8 mouse cellular contexts compared by ENCODE assay signal in the genomic region with DNA sequence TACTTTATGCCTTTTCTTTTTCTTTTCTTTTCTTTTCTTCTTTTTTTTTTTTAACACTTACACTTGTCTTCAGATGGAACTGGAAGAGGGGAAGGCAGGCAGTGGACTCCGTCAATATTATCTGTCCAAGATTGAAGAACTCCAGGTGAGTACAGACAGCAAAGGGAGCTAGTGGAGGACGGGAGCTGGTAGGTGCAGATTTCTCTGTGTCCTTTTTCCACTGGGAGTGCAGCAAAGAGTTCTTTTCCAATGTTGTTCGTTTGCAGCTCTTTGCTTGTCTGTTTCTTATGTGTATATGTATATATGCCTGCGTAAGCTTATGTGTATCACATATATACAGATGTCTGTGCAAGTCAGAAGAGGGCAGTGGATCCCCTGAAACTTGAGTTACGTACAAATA. TPM values are rescaled to one million over a fixed set of nuclear protein-coding genes. Genes with fewer than 3 reads are reported as not detected.
DNase-seq lines count a peak whose midpoint lies in the region; ATAC-seq and TF ChIP-seq lines count a peak whose summit lies in the region.

No protein-coding gene starts in this region.

- no peaks in the 10 kb centered on the region for H3K9me3 ChIP-seq in heart, embryonic 11.5 days (replicated peaks; ENCODE audit: control insufficient read depth, low read length)
- H3K9me3 ChIP-seq in embryonic facial prominence, embryonic 13.5 days, result no peaks in the 10 kb centered on the region
- no peaks in the 10 kb centered on the region for H3K9me3 ChIP-seq in intestine, postnatal 0 days (ENCODE audit: control insufficient read depth)
- H3K9me3 ChIP-seq in lung, embryonic 16.5 days (ENCODE audit: control insufficient read depth, low read length), result no peaks in the 10 kb centered on the region

- peaks cover 37% of the 10 kb centered on the region for H3K36me3 ChIP-seq in heart, embryonic 11.5 days (ENCODE audit: control insufficient read depth, insufficient read depth, low read length)
- peaks cover 60% of the 10 kb centered on the region for H3K36me3 ChIP-seq in embryonic facial prominence, embryonic 13.5 days
- H3K36me3 ChIP-seq in intestine, postnatal 0 days (ENCODE audit: control insufficient read depth, insufficient read depth), result peaks cover 25% of the 10 kb centered on the region; the same call in 1 of the 2 replicates
- peaks cover 30% of the 10 kb centered on the region for H3K36me3 ChIP-seq in lung, embryonic 16.5 days (ENCODE audit: control insufficient read depth, insufficient read depth, low read length)

- no peak for TF ChIP-seq CTCF in intestine, postnatal 0 days (IDR thresholded peaks at IDR 0.05; ENCODE audit: low read depth)

- no peaks in the 10 kb centered on the region for H3K27me3 ChIP-seq in heart, embryonic 11.5 days (ENCODE audit: control insufficient read depth, insufficient read depth, low read length)
- no peaks in the 10 kb centered on the region for H3K27me3 ChIP-seq in embryonic facial prominence, embryonic 13.5 days
- H3K27me3 ChIP-seq in intestine, postnatal 0 days (replicated peaks; ENCODE audit: control insufficient read depth, insufficient read depth, low read length), result no peaks in the 10 kb centered on the region
- H3K27me3 ChIP-seq in lung, embryonic 16.5 days (ENCODE audit: control insufficient read depth, insufficient read depth, low read depth, low read length), result no peaks in the 10 kb centered on the region

- ATAC-seq in heart, embryonic 11.5 days (replicated peaks; ENCODE audit: insufficient number of reproducible peaks, low FRiP score, low TSS enrichment), result no peak
- ATAC-seq in embryonic facial prominence, embryonic 13.5 days (ENCODE audit: insufficient number of reproducible peaks, insufficient read depth, low FRiP score, low TSS enrichment, low read depth), result no peak
- no peak for ATAC-seq in intestine, postnatal 0 days
- ATAC-seq in lung, embryonic 16.5 days (ENCODE audit: low read depth), result no peak
- ATAC-seq in frontal cortex, adult (ENCODE audit: low TSS enrichment), result no peak

- H3K4me1 ChIP-seq in heart, embryonic 11.5 days (ENCODE audit: control insufficient read depth, insufficient read depth, low read length), result peaks cover 18% of the 10 kb centered on the region
- H3K4me1 ChIP-seq in embryonic facial prominence, embryonic 13.5 days, result peaks cover 21% of the 10 kb centered on the region
- H3K4me1 ChIP-seq in intestine, postnatal 0 days (replicated peaks; ENCODE audit: control insufficient read depth, insufficient read depth, low read length), result peaks cover 8% of the 10 kb centered on the region; the same call in 1 of the 2 replicates
- H3K4me1 ChIP-seq in lung, embryonic 16.5 days (replicated peaks; ENCODE audit: control insufficient read depth, insufficient read depth, low read length), result peaks cover 18% of the 10 kb centered on the region

- H3K4me3 ChIP-seq in heart, embryonic 11.5 days (ENCODE audit: low read depth, low read length), result peak overlapping the region; percentile 77
- H3K4me3 ChIP-seq in embryonic facial prominence, embryonic 13.5 days, result peak overlapping the region; percentile 69
- peak overlapping the region; percentile 83 for H3K4me3 ChIP-seq in intestine, postnatal 0 days (ENCODE audit: low read depth, low read length)
- peak overlapping the region; percentile 96 for H3K4me3 ChIP-seq in lung, embryonic 16.5 days (ENCODE audit: low read length)

- 53% methylated on average over 5 of the region's 5 CpGs for WGBS in heart, embryonic 11.5 days (ENCODE audit: insufficient replicate concordance)
- WGBS in embryonic facial prominence, embryonic 13.5 days, result 74% methylated on average over 5 of the region's 5 CpGs
- WGBS in intestine, postnatal 0 days, result 46% methylated on average over 5 of the region's 5 CpGs
- 51% methylated on average over 5 of the region's 5 CpGs for WGBS in lung, embryonic 16.5 days

- peak overlapping the region; percentile 89 for H3K9ac ChIP-seq in heart, embryonic 11.5 days (ENCODE audit: low read depth, low read length)
- H3K9ac ChIP-seq in embryonic facial prominence, embryonic 13.5 days, result peak overlapping the region; percentile 83
- peak overlapping the region; percentile 75; the same call in 1 of the 2 replicates for H3K9ac ChIP-seq in intestine, postnatal 0 days (ENCODE audit: low read depth, low read length)
- H3K9ac ChIP-seq in lung, embryonic 16.5 days (ENCODE audit: low read length), result peak overlapping the region; percentile 91

- no peak for DNase-seq in heart, adult 9 months (ENCODE audit: low spot score in 2 of 2)
- no peak for DNase-seq in thymus, postnatal 4 days
- no peak for DNase-seq in testis, postnatal 14 days (ENCODE audit: low spot score)

- peak overlapping the region; percentile 70; the same call in 1 of the 2 replicates for H3K27ac ChIP-seq in heart, embryonic 11.5 days (ENCODE audit: low read depth, low read length)
- H3K27ac ChIP-seq in embryonic facial prominence, embryonic 13.5 days, result 0 out of 2 replicates have a peak overlapping the region, but pooled peaks have one; percentile 78
- H3K27ac ChIP-seq in intestine, postnatal 0 days (ENCODE audit: low read depth, low read length), result no peak overlapping the region
- peak overlapping the region; percentile 63 for H3K27ac ChIP-seq in lung, embryonic 16.5 days (ENCODE audit: low read length)

- H3K4me2 ChIP-seq in heart, embryonic 11.5 days, result peak overlapping the region; percentile 91
- H3K4me2 ChIP-seq in embryonic facial prominence, embryonic 13.5 days, result peak overlapping the region; percentile 92
- peak overlapping the region; percentile 84 for H3K4me2 ChIP-seq in intestine, postnatal 0 days (replicated peaks; ENCODE audit: low read depth)
- H3K4me2 ChIP-seq in lung, embryonic 16.5 days (ENCODE audit: low read depth, low read length), result peak overlapping the region; percentile 81

RNA-seq across cellular contexts. Expression of gene Psmc5, which starts 0.8 kb away (rescaled TPM):
- 280 and 294 TPM in 2 replicates for polyA plus RNA-seq in heart, embryonic 11.5 days (2014; fragmentation: Nextera tagmentation; extraction: Ambion mirVana)
- 286 and 310 TPM in 2 replicates for polyA plus RNA-seq in embryonic facial prominence, embryonic 13.5 days (2015; fragmentation: Nextera tagmentation; extraction: Ambion mirVana)
- polyA plus RNA-seq in intestine, postnatal 0 days (2015; fragmentation: Nextera tagmentation; extraction: Ambion mirVana), result 160 and 168 TPM in 2 replicates
- polyA plus RNA-seq in lung, embryonic 16.5 days (2015; fragmentation: Nextera tagmentation; extraction: Ambion mirVana), result 242 and 250 TPM in 2 replicates

RNA-seq across cellular contexts. Expression of gene Ftsj3, which starts 0.9 kb away (rescaled TPM):
- polyA plus RNA-seq in heart, embryonic 11.5 days (2014; fragmentation: Nextera tagmentation; extraction: Ambion mirVana), result 45.2 and 46.7 TPM in 2 replicates
- polyA plus RNA-seq in embryonic facial prominence, embryonic 13.5 days (2015; fragmentation: Nextera tagmentation; extraction: Ambion mirVana), result 60.0 and 63.0 TPM in 2 replicates
- polyA plus RNA-seq in intestine, postnatal 0 days (2015; fragmentation: Nextera tagmentation; extraction: Ambion mirVana), result 16.6 and 18.3 TPM in 2 replicates
- 42.9 and 48.7 TPM in 2 replicates for polyA plus RNA-seq in lung, embryonic 16.5 days (2015; fragmentation: Nextera tagmentation; extraction: Ambion mirVana)

RNA-seq across cellular contexts. Expression of gene Smarcd2, which starts 16.0 kb away (rescaled TPM):
- 22.4 and 25.9 TPM in 2 replicates for polyA plus RNA-seq in heart, embryonic 11.5 days (2014; fragmentation: Nextera tagmentation; extraction: Ambion mirVana)
- polyA plus RNA-seq in embryonic facial prominence, embryonic 13.5 days (2015; fragmentation: Nextera tagmentation; extraction: Ambion mirVana), result 75.7 and 88.0 TPM in 2 replicates
- 25.3 and 26.3 TPM in 2 replicates for polyA plus RNA-seq in intestine, postnatal 0 days (2015; fragmentation: Nextera tagmentation; extraction: Ambion mirVana)
- 69.3 and 71.4 TPM in 2 replicates for polyA plus RNA-seq in lung, embryonic 16.5 days (2015; fragmentation: Nextera tagmentation; extraction: Ambion mirVana)

RNA-seq across cellular contexts. Expression of gene Tcam1, which starts 19.7 kb away (rescaled TPM):
- polyA plus RNA-seq in heart, embryonic 11.5 days (2014; fragmentation: Nextera tagmentation; extraction: Ambion mirVana), result 0.13 and 0.15 TPM in 2 replicates
- polyA plus RNA-seq in embryonic facial prominence, embryonic 13.5 days (2015; fragmentation: Nextera tagmentation; extraction: Ambion mirVana), result 0.19 and 0.44 TPM in 2 replicates
- polyA plus RNA-seq in intestine, postnatal 0 days (2015; fragmentation: Nextera tagmentation; extraction: Ambion mirVana), result 0.09 TPM in 1 of 2 replicates, not detected in the other
- 0.26 and 0.29 TPM in 2 replicates for polyA plus RNA-seq in lung, embryonic 16.5 days (2015; fragmentation: Nextera tagmentation; extraction: Ambion mirVana)

RNA-seq across cellular contexts. Expression of gene Ddx42, which starts 40.0 kb away (rescaled TPM):
- polyA plus RNA-seq in heart, embryonic 11.5 days (2014; fragmentation: Nextera tagmentation; extraction: Ambion mirVana), result 45.3 and 58.3 TPM in 2 replicates
- polyA plus RNA-seq in embryonic facial prominence, embryonic 13.5 days (2015; fragmentation: Nextera tagmentation; extraction: Ambion mirVana), result 81.2 and 90.4 TPM in 2 replicates
- polyA plus RNA-seq in intestine, postnatal 0 days (2015; fragmentation: Nextera tagmentation; extraction: Ambion mirVana), result 28.1 and 30.0 TPM in 2 replicates
- 70.2 and 72.9 TPM in 2 replicates for polyA plus RNA-seq in lung, embryonic 16.5 days (2015; fragmentation: Nextera tagmentation; extraction: Ambion mirVana)
